Mouse (Mus musculus) cerebellum, postnatal 14 days (tissue): ENCODE data around the gene Neurl4.

Experiments
- DNase-seq, 2 experiments: peaks; one replicate each; pipeline ENCODE4 v3.0.0; 2021; ENCODE audit warnings: mixed read lengths in 2 of 2

The Neurl4 gene

GRCm38 (mm10) chr11:69881787-69882670, 18.8 kb upstream of the Neurl4 start:
- no peak for DNase-seq

DNA sequence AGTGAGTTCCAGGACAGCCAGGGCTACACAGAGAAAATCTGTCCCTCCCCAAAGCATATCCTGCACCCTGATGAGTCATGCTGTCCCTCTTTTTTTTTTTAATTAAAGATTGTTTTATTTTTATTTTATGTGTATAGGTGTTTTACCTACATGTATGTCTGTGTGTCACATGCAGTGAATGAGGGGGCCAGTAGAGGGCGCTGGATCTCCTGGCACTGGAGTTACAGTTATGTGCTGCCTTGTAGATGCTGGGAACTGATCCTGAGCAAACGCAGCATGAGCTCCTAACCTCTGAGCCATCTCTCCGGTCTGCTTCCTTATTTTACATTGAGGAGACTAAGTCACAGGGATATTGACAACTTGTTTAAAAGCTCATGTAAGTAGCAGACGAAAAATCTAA, 17.8 kb upstream of the Neurl4 start:
- peak in 1 of 2 experiments; percentile 64 for DNase-seq

GRCm38 (mm10) chr11:69883527-69884151, 17.2 kb upstream of the Neurl4 start:
- DNase-seq: no peak

DNA sequence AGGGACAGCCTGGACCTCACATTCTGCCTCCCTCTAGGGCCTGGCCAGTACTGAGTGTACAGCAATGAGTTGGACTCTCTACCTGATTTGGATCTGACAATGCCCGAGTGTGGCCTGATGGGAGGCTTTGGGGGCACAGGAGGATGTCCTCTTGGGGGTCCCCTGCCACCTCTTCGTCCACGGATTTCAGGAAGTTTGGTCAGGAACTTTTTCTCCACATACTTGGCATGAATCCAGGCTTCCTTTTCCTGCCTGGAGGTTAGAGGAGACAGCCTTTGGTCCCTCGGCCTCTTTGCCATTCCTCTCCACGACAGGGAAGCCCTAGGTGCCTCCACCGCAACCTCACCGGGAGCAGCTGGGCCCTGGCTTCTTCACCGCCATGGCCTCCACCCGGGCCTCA, 16.6 kb upstream of the Neurl4 start:
- DNase-seq: no peak

GRCm38 (mm10) chr11:69884663-69885062, 16.2 kb upstream of the Neurl4 start:
- no peak for DNase-seq

- DNase-seq: no peak
Observed at GRCm38 (mm10) chr11:69886907-69887635, 13.8 kb upstream of the Neurl4 start.

DNA sequence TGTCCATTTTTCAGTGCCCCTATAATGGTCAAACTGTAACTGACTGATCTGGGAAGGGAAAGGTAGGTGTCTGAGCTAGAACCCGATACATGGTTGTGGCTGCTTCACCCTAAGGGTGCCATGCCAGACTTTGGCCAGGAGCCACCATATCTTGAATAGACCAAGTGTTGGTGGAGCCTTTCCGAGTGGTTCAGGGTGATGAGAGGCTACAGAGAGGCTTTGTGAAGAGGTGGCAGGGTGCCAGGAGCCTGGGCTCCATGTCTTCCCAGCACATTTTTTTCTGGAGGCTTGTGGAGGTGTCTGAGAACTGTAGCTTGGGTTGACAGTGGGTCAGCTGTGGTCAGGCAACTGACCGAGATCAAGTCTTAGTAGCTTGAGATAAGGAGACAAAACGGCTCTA, 9.4 kb upstream of the Neurl4 start:
- DNase-seq: no peak

DNA sequence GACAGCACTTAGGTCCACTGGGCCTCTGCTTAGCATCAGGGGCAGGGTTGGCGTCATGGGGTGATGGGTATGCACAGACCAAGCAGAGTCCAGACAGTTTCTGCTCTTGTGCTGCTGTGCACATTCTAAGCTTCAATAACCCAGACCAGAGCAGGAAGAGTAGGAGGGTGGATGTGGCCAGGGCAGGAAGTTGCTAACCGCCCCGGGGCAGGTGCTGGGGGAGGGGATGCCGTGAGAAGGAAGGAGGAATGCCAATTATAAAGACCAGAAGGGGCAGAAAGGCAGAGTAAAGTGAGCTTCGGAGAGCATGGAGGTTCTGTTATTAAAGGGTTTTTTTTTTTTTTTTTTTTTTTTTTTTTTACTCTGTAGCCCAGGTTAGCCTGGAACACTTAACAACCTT, 6.2 kb upstream of the Neurl4 start:
- no peak for DNase-seq

- no peak for DNase-seq
Observed at GRCm38 (mm10) chr11:69895291-69895690, 5.6 kb upstream of the Neurl4 start, which contains the start of gene Acap1. TSS of gene Acap1 (minus strand) at chr11:69895539.

GRCm38 (mm10) chr11:69899870-69900269, 1.0 kb upstream of the Neurl4 start:
- no peak for DNase-seq

GRCm38 (mm10) chr11:69901406-69901846, 554 bp downstream of the Neurl4 start:
- DNase-seq: peak; percentile 93 to 94

DNA sequence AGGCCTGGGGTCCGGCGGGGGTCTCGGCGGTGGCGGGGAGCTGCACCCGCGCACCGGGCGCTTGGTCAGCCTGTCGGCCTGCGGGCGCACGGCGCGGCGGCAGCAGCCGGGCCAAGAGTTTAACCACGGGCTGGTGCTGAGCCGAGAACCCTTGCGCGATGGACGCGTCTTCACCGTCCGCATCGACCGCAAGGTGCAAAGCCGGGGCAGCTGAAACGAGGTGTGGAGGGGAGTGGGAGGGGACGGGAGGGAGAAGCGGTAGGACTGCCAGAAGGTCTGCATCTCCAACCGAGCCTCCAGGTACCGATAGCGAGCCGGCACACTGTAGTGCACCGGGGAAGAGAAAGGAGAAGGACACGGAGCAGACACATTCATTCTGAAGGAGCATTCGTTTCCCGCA, 1.1 kb downstream of the Neurl4 start:
- peak; percentile 63 to 64 for DNase-seq

- DNase-seq: no peak
Observed at GRCm38 (mm10) chr11:69902972-69903371, 2.1 kb downstream of the Neurl4 start.

- no peak for DNase-seq
Observed at GRCm38 (mm10) chr11:69904311-69904710, 3.4 kb downstream of the Neurl4 start.

GRCm38 (mm10) chr11:69908645-69909044, 7.8 kb downstream of the Neurl4 start:
- peak in 1 of 2 experiments; percentile 45 for DNase-seq

- no peak for DNase-seq
Observed at GRCm38 (mm10) chr11:69909174-69909573, 8.3 kb downstream of the Neurl4 start.

DNA sequence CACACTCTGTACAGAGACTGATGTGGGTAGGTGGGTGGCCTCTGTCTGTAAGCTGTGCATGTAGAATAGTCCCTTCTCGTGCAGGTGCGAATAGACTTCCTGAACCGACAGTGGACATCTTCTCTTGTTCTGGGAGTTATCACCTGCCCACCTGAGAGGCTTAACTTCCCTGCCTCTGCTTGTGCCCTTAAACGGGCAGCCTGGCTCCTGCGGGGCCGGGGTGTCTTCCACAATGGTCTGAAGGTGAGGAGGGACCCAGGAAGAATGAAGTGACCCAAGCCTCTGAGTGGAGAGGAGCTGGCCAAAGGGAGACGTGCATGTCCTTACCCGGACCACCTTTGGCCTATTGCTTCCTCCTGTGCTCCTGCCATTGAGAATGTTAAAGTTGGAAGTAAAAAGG, 9.3 kb downstream of the Neurl4 start:
- no peak for DNase-seq

DNA sequence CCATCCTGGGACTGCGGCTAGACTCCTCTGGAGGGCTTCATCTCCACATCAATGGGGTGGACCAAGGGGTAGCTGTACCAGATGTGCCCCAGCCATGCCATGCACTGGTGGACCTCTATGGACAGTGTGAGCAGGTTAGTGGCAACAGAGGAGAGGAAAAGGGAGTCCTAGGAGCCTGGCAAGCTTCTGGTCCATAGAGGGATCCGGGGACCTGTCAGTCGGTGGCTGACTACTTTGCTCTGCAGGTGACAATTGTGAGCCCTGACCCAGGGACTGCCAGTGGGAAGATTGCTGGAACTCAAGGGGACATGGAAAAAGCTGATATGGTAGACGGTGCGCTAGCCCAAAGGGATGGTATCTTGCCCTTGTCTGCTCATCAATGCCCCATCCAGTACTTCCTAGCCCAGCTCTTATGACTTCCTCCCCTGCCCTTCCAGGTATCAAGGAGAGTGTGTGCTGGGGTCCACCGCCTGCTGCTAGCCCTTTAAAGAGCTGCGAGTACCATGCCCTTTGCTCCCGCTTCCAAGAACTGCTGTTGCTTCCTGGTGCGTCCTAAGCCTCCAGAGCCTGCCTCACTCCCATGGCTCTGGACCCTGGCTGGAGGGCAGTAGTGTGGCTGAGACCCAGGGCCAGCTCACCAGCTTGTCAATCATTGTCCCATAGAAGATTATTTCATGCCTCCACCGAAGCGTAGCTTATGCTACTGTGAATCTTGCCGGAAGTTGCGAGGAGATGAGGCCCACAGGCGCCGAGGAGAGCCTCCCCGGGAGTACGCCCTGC, 10.1 kb downstream of the Neurl4 start:
- DNase-seq: no peak

DNA sequence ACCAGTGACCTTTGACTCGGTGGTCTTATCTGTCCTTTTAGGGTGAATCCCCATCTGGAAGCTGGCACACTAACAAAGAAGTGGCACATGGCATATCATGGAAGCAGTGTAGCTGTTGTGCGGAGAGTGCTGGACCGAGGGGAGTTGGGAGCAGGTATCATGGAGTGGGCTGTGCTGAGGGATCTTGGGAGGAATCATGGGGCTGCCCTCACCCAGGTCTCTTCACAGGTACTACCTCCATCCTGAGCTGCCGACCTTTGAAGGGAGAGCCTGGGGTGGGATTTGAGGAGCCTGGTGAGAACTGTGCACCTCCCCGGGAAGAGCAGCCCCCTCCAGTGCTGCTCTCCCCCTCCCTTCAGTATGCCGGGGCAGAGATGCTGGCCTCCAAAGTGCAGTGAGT, 10.8 kb downstream of the Neurl4 start:
- no peak for DNase-seq

GRCm38 (mm10) chr11:69912716-69913530, 12.1 kb downstream of the Neurl4 start:
- DNase-seq: no peak

DNA sequence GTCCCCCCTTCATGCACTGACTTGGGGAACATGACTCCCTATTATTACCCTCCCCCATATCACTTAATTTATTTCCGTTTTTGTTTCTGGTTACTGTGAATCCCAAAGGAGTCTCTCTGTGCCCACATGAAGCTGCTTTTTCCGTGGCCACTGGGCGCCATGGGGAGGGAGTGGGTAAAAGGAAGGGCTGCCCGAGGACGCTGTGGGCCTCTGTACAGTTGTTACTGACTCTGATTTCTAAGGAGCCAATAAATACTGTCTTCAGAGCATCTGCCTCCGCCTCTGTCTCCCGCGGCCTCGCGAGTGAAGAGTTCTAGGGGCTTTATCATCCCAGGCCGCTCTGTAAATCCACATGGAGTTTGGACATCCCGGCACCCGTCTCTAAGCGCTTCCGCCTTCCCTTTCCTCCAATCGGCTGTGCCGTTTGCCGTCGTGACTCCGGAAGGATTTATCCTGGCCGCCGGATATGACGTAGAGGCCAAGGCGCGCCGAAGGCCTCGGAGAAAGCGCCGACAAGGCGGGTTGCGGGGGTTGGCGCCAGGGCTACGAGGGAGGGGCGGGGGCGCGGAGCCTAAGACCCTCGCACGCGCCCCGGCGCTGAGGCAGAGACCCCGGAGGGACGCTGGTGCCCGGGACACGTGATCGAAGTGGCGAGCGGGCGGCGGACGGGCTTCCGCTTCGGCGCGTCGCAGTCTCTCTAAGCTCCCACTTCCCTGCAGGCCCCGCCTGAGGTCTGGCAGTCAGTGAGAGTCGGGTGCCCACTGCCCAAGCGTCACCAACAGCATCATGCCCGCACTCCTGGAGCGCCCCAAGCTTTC, 12.9 kb downstream of the Neurl4 start, which contains the start of gene Gps2:
Gps2 (plus strand) TSS at position 335 of the 818 bp plus-strand sequence.
- peak; percentile 93 to 94 for DNase-seq
